Mouse (Mus musculus) WW6 (cell line): ENCODE data around the gene Vdac2.
A peak's percentile ranks its signal among the peaks of the same experiment; 100 is the strongest.

ENCODE experiments used
- DNase-seq: peaks from one replicate; pipeline ENCODE4 v3.0.0-alpha.2; 2013; ENCODE audit warnings: low read depth, low spot score

Vdac2 gene

DNA sequence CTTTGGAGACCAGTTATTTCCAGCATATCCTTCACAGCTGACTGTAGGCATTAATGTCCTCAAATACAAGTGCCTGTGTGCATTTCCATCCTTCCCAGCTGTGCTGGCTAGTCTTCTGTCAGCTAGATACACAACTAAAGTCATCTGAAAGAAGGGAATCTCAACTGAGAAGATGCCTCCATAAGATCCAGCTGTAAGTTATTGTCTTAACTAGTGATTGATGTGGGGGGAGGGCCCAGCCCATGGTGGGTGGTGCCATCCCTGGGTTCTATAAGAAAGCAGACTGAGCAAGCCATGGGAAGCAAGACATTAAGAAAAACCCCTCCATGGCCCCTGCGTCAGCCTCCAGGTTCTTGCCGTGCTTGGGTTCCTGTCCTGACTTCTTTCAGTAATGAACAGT, at the start of gene Vdac2:
Vdac2 (plus strand) TSS at position 301 of the 400 bp plus-strand sequence.
- DNase-seq, result no peak

DNA sequence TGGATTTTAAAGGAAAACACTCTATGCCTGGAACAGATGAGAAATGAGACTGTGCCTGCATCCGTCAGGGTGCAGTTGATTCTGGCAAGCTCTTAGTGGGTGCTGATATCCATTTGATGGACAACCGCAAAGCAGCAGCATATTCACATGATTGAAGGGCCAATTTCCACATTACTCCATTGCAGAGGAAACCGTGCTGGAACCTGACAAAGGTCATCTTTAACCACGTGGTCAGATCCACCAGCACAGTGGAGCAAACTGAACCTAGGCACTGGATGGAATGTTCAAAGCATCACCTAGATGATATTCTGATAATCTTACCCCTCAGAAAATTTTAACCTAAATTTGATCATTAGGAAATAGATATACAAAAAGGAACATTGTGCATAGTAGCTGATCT, 48.8 kb upstream of the Vdac2 start:
- no peak for DNase-seq

DNA sequence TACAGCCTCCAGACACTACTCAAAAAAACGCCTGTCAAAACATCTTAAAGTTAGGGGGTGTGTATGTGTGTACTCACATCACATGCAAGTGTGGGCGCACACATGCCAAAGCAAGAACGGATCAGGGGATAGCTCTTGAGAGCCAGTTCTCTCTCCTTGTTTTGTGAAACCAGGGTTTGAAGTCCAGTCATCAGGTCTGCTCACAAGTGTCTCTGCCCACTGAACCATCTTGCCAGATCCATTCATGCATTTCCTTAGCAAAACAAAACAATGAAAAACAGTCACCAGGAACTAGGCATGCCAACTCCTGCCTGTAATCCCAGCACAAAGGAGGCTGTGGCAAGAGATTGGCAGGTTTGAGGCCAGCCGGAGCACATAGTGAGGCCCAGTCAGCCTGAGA, 38.5 kb upstream of the Vdac2 start:
- DNase-seq, result no peak

DNA sequence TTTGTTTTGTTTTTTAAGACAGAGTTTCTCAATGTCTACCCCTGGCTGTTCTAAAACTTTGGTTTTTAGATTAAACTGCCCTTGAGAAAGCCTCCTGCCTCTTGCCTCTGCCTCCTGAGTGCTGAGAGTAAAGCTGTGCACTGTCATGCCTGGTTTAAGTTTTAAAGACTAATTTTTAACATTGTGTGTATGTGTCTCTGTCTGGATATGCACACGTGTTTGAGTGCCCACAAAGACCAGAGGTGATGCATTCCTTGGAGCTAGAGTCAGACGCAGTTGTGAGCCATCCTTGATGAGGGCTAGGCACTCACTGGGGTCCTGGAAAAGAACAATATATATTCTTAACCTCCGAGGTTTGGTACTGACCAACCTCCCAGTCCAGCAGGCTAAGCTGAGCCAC, 37.7 kb upstream of the Vdac2 start:
- no peak for DNase-seq

DNA sequence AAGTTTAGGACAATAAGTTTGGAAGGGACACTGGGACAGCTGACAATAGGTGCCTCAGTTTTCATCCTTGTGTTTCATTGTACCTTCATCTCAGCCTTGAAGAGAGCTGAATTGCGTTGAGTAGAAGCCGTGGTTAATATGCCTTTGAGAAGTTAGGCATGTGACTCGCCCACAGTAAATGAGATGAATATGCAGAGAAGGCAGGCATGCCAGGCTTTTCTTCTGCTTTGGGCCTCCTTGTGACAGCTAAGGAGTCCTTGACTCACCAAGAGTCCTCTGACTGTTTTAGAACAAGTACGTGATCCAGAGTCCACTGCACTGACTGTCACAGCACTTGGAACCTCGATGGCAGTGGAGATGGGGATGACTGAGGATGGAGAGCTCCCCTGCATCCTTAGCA, 36.9 kb upstream of the Vdac2 start:
- no peak for DNase-seq

DNA sequence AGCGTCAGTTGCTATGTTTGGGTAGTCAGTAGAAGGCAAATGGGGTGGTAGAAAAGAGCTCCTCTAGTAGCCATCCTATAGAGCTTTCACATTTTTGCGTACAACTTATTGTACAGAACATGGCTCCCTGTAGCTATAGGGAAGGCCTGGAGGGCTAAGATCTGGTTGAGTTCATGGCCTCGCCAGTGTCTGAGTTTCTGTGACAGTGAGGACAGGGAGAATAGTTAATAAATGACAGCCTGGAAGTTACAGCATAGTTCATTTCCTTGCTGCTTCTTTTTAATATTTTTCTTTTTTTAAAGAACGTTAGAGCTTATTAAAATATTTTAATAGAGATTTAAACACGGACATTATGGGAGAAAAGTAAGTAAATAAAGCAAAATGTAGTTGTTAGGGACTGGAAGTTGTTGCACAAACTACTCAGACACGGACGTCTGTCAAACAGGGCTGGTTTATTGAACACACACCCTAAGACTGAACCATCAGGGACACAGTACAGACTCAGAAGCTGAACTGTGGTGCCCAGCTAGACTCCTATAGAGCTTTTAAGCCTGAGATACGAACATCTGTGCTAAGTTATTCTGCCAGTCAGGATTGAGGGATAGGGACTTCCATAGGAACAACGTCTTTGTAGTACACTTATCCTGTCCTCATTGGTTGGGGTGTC, 34.3 kb upstream of the Vdac2 start:
- no peak for DNase-seq

DNA sequence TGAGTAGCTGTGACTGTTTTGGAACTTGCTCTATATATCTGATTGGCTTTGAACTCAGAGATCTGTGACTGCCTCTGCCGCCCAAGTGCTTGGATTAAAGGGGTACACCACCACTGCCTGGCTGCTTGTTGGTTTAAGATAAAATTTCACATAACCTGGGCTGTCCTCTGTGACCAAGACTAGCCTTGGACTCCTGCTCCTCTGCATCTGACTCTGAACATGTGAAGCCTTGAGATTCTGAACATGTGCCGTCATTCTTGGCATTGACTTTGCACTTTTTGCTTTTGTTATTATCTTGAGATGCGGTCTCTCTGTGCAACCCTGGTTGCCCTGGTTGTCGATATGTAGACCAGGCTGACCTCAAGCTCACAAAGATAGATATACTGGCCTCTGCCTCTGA, 33.3 kb upstream of the Vdac2 start:
- DNase-seq, result no peak

DNA sequence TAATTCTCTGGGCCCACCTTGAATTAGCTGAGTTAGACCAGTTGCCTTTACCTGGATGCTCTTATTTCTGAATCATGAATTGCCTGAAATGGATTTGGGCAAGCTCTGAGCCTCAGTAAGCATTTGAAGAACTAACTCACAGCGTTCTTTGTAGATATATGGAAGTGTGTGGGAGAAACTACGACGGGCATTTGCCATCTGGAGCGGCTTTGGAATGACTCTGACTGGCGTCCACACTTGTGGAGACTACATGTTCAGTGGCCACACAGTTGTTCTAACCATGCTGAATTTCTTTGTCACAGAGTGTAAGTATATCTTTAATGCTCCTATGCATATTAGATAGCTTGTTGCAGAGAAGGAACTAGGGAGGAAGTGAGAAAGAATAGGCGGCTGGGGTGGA, 32.8 kb upstream of the Vdac2 start:
- DNase-seq, result no peak

DNA sequence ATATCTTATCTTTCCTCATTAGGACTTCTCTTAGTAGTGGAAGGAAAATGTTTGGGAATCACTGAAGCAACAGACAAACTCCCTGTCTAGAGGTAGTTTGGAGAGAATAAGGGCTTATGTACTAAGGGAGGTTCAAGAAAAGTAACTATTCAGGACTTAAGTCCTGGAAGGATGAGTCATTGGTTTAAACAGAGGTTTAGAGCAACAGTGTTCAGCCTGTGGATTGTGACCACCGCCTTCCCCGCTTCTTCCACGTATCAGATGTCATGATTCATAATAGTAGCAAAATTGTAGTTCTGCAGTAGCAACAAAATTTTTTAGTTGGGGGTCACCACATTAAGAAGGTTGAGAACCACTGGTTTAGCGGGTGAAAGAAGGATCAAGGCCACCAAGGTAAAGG, 24.4 kb upstream of the Vdac2 start:
- no peak for DNase-seq

DNA sequence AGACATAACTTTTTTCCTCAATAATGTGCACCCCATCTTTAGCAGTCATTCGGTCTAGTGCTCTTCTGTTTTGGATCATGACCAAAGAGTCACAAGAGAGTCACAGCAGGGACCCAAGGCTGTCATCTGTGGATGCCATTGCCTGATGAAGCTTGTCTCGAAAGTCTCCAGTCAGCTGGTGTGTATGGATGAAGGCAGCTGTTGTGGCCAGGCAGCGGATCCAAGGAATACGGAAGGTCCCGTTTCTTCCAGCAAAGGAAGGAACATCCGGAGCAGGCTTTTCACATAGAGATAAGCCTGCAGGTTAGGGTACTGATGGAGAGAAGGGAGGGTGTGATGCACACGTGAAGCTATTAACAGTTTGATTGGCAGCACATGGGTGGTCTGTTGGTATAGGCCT, 23.4 kb upstream of the Vdac2 start:
- no peak for DNase-seq

DNA sequence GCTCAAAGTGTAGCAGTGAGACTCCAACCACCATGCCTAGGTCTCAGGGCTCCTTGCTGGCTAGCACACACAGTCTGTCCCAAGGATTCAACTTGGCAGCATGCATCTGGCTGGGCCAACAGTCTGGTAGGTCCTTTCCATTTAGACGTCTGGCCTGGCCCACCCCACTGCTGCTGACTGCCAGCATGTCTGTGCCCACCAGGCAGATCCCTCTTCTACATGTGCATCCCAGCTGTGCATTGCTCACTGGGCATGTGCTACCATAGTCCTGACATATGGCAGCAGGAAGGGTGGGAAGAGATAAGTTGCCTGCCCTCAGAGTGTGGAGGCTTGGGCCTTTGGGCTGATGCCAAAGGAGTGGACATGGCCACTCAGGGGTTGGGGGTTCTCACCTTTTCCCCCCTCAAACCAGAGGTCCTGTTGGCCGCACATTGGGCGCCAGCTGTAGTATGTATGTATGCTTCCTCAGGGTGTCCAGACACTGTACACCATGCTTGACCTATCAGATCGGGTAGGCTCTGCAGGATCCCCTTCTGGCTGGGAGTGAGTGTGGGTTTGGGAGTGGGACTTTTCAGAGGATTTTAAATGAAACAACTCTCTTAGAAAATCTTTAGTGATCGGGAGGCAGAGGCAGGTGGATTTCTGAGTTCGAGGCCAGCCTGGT, 22.4 kb upstream of the Vdac2 start:
- DNase-seq, result no peak

DNA sequence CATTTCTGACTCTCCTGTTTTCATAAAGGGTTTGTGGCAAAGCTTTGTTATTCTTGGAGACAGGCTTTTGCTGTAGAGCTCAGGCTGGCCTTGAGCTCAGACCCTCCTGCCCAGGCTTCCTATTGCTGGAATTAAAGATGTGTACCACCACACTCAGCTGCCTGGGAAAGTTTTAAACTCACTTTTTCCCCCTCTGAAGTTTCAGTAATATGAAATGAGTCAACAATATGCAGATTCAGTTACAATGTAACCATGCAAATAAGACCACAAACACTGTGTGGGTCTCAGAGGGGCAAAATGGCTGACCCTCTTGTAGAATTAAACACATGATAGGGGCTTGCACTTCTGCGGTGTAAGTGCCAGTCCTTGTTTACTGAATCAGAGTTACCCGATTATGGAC, 18.8 kb upstream of the Vdac2 start:
- no peak for DNase-seq

DNA sequence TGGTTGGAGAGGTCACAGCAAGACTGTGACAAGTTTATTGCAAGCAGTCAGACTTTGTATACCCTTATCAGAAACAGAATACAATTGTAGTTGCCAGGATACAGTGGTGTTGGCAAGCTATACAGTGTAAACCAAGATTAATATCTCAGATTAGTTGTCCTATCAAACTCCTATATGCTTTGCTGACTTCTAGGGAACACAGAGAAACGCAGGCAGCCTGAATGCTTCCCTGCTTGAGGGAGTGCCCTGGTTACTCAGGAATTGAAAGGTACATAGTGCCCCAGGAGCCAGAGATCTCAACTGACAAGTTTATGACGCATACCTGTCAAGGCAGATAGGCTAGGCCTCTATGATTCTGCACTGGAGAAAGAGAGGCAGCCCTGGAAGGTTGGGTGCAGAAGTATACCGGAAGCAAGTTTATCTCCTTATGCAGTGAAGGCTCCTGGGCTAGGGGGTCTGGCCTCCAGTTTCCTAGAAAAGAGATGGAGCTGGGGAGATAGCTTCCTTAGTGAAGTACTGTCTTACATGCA, 18.3 kb upstream of the Vdac2 start:
- DNase-seq, result no peak

DNA sequence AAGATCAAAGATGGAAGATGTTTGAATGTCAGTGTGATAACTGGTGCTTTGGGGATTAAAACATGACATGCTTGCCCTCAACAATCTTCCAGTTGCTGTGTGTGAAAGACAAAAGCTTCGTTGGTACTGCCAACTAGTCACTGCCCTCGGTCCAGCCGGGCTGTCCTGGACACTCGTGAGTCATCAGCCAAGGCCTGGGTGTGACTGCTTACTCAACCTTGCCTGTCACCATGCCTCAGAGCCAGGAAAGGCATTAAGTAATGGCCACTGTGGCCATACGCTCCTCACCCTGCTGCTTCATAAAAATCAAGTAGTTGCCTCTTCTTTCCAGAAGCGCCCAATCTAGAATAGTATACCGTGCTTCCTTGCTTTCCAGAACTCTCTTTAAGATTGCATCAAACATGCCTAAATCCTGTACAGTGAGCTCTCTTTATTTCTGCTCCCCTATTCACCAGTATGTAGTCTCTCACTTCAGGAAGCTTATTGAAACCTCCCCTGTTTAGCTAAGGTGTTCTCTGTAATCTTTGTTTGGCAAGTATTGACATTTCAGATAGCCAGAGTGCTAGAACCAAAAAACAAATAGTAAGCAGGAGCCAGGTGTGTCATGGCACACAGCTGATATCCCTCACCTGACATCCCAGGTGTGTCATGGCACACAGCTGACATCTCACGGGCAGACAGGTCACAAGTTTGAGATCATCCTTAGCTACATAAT, 16.7 kb upstream of the Vdac2 start:
- no peak for DNase-seq

DNA sequence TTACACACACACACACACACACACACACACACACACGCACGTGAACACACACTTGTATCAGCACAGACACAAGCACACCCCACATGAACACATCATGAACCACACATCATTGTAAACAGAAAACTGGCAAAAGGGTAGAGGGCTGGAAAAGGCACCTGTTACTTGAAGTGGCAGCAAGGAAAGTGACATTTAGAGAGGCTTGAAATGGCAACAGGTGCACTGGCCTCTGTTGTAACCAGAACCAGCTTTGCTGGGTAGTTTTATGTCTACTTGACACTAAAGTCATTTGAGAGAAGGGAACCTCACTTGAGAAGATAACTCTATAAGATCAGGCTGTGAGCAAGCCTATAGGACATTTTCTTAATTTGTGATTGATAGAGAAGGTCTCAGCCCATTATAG, 15.6 kb upstream of the Vdac2 start:
- no peak for DNase-seq

DNA sequence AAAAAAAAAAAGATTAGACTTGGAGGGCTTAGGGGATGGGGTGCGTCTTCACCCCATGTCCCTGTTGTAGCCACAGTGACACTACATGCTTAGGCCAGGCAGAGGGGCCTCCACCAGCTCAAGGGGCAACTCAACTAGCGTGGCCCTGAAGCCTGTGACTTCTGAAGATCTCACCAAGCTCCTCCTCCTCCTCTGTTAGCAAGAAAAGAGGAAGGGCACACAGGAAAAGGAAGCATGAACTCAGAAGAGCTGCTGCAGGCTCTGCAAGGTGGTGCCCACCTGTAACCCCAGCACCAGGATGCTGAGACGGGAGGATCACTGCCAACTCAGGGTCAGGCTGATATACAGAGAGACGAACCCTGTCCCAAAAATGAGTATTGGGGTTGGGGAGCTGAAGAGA, 13.7 kb upstream of the Vdac2 start:
- no peak for DNase-seq

DNA sequence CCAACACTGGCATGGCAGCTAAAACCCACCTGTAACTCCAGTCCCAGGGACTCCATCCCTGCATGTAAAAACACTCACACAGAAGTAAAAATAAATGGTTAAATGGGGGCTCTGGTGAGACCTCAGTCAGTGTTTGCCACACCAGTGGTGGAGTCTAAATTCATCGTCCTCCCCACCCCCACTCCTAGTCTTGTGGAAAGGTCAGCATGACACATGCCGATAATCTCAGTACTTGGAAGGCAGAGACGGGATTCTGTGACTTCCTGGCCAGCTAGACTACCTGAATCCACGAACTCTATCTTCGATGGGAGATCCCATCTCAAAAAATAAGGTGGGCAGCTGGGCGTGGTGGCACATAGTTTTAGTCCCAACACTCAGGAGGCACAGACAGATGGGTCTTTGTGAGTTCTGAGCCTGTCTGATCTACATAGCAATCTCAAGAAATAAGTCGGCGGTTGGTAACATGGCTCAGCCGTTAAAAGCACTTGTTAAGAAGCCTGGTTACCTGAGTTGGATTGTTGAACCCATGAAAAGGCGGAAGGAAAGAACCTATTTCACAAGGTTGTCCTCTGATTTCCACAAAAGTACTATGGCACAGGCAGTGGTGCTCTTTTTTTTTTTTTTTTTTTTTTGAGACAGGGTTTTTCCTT, 13.2 kb upstream of the Vdac2 start:
- no peak for DNase-seq

DNA sequence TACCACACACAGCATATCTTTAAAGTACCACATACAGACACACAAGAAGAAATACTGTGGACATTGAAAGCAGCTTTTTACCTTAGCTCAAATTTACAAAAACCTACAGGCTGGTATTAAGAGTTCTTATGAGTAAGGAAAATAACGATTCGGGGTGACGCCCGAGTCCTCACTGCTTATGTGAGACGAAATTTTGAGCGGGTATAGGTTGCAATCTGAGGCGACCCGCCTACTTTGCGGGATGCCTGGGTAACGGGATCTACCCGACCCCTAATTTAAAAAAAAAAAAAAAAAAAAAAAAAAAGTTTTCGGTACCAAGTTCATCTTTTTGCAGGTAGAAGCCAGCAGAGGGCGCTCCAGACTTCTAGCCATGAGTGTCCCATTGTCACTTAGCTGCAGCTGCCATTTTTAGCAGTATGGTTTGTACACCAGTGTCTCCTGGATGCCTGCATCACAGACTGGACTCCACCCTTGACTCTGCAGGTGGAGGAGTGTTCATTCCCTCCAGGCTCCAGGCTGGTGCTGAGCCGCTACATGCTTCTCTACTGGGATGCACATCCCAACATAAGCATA, 12.4 kb upstream of the Vdac2 start:
- DNase-seq, result peak; percentile 43

DNA sequence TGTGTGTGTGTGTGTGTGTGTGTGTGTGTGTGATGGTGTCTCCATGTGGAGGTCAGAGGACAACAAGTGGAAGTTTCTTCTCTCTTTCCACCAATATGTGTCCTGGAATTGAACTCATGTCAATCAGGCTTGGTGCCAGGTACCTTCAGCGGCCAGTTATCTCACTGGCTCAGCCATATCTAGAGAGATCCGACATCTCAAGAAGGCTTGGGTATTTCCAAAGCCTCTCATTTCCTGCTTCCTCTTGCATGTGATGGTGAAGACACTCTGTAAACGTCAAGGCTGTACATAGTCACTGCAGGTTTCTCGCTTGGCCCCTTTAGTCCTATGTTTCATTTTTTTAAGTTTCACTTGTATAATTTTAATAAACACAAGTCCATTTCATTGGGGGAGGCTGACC, 11.8 kb upstream of the Vdac2 start:
- DNase-seq, result no peak

DNA sequence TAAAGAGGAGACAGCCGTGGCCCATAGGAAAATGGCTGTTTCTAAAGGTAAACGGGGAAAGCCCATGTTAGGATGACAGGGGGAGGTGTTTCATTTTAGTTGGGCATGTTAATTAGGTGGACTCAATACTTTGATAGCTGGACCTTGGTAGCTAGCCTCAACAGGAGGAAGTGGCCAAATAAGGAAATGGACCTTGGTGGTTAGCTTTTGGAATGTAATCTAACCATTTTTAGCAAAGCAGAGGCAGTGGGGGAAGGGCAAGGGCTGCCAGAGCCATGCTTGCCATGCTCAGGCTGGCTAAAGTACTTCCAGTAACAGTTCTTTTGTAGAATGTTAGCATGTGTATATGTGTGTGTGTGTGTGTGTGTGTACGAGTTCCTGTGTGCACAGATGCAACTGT, 11.2 kb upstream of the Vdac2 start:
- no peak for DNase-seq

DNA sequence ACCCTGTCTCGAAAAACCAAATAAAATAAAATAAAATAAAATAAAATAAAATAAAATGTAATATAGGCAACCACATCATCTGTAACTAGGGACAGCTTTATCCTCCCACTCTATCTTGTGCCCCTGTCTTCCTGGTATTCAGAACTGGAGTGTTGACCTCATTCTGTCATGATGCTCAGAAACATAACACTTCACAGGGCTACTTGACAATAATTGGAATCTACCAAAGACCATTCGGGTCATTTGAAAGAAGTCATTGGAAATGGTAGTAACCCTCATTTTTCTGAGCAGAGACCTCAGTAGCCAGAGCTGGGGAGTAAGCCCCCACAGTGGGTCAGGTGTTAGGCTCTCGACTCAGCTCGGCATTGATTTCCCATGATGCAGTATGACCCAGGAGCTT, 10.4 kb upstream of the Vdac2 start:
- no peak for DNase-seq

DNA sequence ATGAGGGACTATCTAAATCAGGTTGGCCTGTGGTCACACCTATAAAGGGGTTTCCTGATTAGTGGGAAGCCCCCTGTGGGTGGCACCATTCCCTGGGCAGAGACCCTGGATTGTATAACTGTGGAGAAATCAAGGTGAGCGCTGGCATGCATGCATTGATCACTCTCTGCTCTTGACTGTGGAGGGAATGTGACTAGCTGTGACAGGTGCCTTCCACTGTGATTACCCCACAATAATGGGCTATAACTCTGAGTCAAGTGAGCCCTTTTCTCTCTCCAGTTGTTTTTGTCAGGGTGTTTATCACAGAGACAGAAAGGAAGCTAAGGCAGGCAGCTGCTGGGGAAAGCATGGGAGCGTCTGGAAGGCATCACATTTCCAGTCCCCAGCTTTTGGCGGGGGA, 8.8 kb upstream of the Vdac2 start:
- DNase-seq, result no peak
